Mouse (Mus musculus) T-cell, adult 66 days (primary cell): Measurements from ENCODE around the gene Xlr3a. TPM values are rescaled to one million over a fixed set of nuclear protein-coding genes. Genes with fewer than 3 reads are reported as not detected.

Experiments used
- total RNA-seq, 2 experiments: library from RNA; stranded (reverse); gene quantifications; 3 replicates in 1 of 2; 4 replicates in 1 of 2; pipeline ENCODE4 v1.2.4; 2023

The Xlr3a gene
- 1 to 10 TPM in 1 of 2 experiments, not detected in 1; 1.1 TPM for total RNA-seq

DNA sequence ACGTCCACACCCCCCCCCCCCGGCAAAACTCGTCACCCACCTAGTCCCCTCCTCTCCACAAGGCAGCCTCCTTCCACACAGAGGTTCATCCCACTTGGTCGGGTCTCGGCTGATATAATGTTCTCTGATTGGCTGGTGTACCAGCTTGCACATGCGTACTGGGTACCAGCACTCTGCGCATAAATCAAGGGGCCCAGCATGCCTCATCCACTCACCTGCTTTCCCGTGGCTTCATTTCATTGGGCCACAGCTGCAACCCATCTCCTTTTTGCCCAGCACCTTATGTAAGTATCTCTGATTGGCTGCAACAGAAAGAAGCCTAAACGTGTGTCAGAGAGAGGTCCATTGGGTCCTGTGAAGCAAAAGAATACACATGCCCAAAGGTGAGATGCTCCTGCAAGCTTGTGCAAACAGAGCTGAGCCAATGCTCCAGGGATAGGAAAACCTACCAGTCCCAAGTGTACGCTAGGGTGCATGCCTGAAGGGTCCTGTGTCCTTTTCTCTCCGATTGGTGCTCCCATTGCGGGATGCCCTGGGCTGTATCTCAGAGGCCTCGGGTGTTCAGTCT is at the start of gene Xlr3a:
Xlr3a (minus strand) TSS at position 155 of the 568 bp plus-strand sequence.

DNA sequence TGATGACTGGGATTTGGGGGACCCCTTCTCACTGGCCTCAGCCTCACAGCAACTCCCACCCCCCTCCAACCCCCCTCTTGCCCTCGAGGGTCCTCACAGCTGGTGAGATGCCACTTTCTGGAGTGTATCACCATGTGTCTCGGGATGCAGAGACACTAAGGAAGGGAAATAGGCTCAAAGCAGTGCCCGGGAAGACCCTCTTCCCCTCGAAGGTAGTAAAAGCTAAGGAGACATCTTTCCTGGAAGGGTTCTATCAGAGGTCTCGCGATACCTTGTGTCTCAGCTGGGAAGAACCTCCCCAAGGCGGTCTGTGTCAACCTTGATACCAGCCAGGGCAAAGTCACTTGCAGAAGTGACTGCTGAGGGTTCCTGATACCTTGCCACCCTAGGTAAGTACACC is 19.9 kb upstream of the Xlr3a start, which contains the start of gene Gm14685:
Gm14685 (plus strand) TSS at position 301 of the 400 bp plus-strand sequence.

DNA sequence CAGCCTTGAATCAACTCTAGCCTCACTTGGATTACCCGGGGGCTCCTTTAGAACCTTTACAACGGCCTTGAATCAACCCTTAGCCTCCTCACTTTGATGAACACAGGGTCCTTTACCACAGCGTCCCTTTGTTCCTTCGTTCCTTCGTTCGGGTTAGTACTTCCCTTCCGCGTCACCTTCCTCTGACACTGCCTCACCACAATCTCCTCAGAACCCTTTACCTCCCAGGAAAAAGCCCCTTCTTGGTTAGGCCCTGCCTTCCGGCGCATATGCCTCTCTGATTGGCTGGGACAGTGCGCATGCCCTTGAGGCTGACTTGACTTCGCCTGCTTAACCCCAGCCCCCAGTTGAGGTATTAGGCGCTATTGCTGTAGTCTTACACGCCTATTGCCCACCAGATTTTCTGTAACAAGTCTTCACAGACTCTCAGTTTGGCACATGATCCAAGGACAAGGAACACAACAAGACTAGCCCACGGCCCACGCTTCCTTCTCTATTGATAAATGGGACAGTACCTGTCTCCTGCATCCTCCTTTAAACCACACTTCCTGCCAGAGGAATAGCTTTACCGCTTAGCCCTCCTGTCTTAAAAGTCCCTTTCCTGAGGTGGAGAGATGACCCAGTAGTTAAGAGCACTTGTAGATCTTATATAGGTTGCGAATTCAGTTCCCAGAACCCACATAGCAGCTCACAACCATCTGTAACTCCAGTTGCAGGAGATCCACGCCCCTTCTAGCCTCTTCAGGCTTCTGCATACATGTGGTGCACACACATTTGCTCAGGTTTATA is 14.4 kb downstream of the Xlr3a start, which contains the start of gene Xlr4a:
Xlr4a (minus strand) TSS at position 212 of the 789 bp plus-strand sequence.

DNA sequence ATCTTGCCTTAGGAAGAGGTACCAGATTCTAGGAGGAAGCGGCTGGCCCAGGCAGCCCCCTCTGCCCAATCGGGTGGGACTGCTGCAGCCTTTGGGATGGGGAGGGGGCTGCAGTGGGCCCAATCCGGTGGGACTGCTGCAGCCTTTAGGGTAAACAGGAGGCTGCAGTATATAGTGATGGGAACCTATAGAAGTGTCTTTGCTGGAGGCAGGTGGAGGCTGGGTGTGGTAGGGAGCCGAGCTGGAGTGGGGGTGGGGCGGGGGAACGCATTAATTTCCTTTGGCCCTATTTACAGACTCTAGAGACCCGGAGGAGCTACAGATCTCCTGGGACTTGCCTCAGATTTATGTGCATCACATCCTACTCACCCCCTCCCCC is 32.5 kb downstream of the Xlr3a start, which contains the start of gene Pnma3:
Pnma3 (plus strand) TSS at position 373 of the 379 bp plus-strand sequence.

DNA sequence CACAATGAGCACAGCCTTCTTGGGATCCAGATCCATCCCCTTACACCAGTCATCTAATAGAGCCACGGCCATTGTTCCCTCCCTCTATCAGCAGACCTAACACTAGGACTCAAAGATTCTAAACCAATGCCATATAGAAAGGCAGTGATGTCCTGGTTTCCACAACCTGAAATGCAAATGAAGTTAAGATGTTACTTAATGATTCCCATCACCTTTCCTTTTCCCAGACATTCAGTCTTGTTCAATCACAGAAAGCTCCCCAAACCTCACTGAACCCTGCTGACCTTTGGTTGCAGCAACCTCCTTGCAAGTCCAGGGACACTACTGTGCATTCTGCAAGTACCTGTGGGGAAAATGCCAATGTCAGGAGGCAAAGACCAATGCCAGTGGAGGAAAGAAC is 59.9 kb downstream of the Xlr3a start, which contains the start of gene Pnma5:
Pnma5 (minus strand) TSS at position 101 of the 400 bp plus-strand sequence.

Other genes starting within 250 kb of the Xlr3a start
- gene Cetn2, start 178.7 kb downstream of the Xlr3a start, total RNA-seq: 10 to 100 TPM; 39.0 to 41.0 TPM
- 10 to 100 TPM; 13.8 to 15.8 TPM for gene Nsdhl, start 178.5 kb downstream of the Xlr3a start, total RNA-seq
- under 1 TPM in 1 of 2 experiments, not detected in 1; 0.35 TPM for gene Zfp185, start 109.8 kb downstream of the Xlr3a start, total RNA-seq
- 1 to 10 TPM; 2.1 to 2.7 TPM for gene Pnma5, start 60.0 kb downstream of the Xlr3a start, total RNA-seq
- gene Pnma3, start 32.3 kb downstream of the Xlr3a start, total RNA-seq: not detected
- gene Xlr4a, start 14.6 kb downstream of the Xlr3a start, total RNA-seq: 10 to 100 TPM; 53.0 to 54.4 TPM
- gene Gm14685, start 20.0 kb upstream of the Xlr3a start, total RNA-seq: not detected
- not detected for gene Xlr5b, start 51.7 kb upstream of the Xlr3a start, total RNA-seq
- gene DXBay18, start 52.4 kb upstream of the Xlr3a start, total RNA-seq: under 1 TPM in 1 of 2 experiments, not detected in 1; 0.74 TPM
- gene Spin2d, start 79.9 kb upstream of the Xlr3a start, total RNA-seq: not detected
- gene Xlr3b, start 95.1 kb upstream of the Xlr3a start, total RNA-seq: 10 to 100 TPM; 11.0 to 16.1 TPM
- 100 to 1,000 TPM; 100 to 102 TPM for gene Xlr4b, start 117.2 kb upstream of the Xlr3a start, total RNA-seq
- 10 to 100 TPM; 16.0 to 17.0 TPM for gene F8a, start 131.2 kb upstream of the Xlr3a start, total RNA-seq
- gene Xlr4c, start 146.0 kb upstream of the Xlr3a start, total RNA-seq: 10 to 100 TPM; 51.9 to 63.0 TPM
- not detected for gene Xlr3c, start 168.3 kb upstream of the Xlr3a start, total RNA-seq
- gene Xlr5a, start 195.9 kb upstream of the Xlr3a start, total RNA-seq: not detected
- not detected for gene Xlr5c, start 195.9 kb upstream of the Xlr3a start, total RNA-seq
- gene Gm45015, start 239.7 kb upstream of the Xlr3a start, total RNA-seq: not detected
- gene Zfp275, start 245.5 kb upstream of the Xlr3a start, total RNA-seq: 10 to 100 TPM; 37.8 to 41.5 TPM